Mouse (Mus musculus): Measurements from ENCODE around the gene Tspan31. TPM values are rescaled to one million over a fixed set of nuclear protein-coding genes. Genes with fewer than 3 reads are reported as not detected.

Gene Tspan31
- polyA plus RNA-seq, 1 experiment from 2014 or later = 113 TPM

Other genes starting within 250 kb of the Tspan31 start
- gene Atp23, start 168.9 kb downstream of the Tspan31 start, polyA plus RNA-seq (2015; fragmentation: Nextera tagmentation; extraction: Ambion mirVana) = 12.2 and 13.3 TPM in 2 replicates
- 16.5 and 18.6 TPM in 2 replicates for gene Ctdsp2, start 91.5 kb downstream of the Tspan31 start, polyA plus RNA-seq (2015; fragmentation: Nextera tagmentation; extraction: Ambion mirVana)
- 2.2 and 3.2 TPM in 2 replicates for gene Avil, start 69.6 kb downstream of the Tspan31 start, polyA plus RNA-seq (2015; fragmentation: Nextera tagmentation; extraction: Ambion mirVana)
- gene Tsfm, start 39.4 kb downstream of the Tspan31 start, polyA plus RNA-seq (2015; fragmentation: Nextera tagmentation; extraction: Ambion mirVana) = 57.3 and 62.7 TPM in 2 replicates
- gene Mettl1, start 28.9 kb downstream of the Tspan31 start, polyA plus RNA-seq (2015; fragmentation: Nextera tagmentation; extraction: Ambion mirVana) = 20.5 and 21.7 TPM in 2 replicates
- gene Eef1akmt3, start 28.8 kb downstream of the Tspan31 start, polyA plus RNA-seq (2015; fragmentation: Nextera tagmentation; extraction: Ambion mirVana) = 0.08 and 0.37 TPM in 2 replicates
- 0.06 and 0.18 TPM in 2 replicates for gene Cyp27b1, start 22.0 kb downstream of the Tspan31 start, polyA plus RNA-seq (2015; fragmentation: Nextera tagmentation; extraction: Ambion mirVana)
- gene March9, start 10.1 kb downstream of the Tspan31 start, polyA plus RNA-seq (2015; fragmentation: Nextera tagmentation; extraction: Ambion mirVana) = 8.4 and 8.9 TPM in 2 replicates
- 793 and 910 TPM in 2 replicates for gene Cdk4, start 6.7 kb downstream of the Tspan31 start, polyA plus RNA-seq (2015; fragmentation: Nextera tagmentation; extraction: Ambion mirVana)
- 6.3 and 6.6 TPM in 2 replicates for gene Agap2, start 5.0 kb upstream of the Tspan31 start, polyA plus RNA-seq (2015; fragmentation: Nextera tagmentation; extraction: Ambion mirVana)
- 130 and 135 TPM in 2 replicates for gene Os9, start 50.9 kb upstream of the Tspan31 start, polyA plus RNA-seq (2015; fragmentation: Nextera tagmentation; extraction: Ambion mirVana)
- gene B4galnt1, start 95.0 kb upstream of the Tspan31 start, polyA plus RNA-seq (2015; fragmentation: Nextera tagmentation; extraction: Ambion mirVana) = 62.2 and 62.3 TPM in 2 replicates
- 0.94 and 0.98 TPM in 2 replicates for gene Slc26a10, start 110.4 kb upstream of the Tspan31 start, polyA plus RNA-seq (2015; fragmentation: Nextera tagmentation; extraction: Ambion mirVana)
- gene Arhgef25, start 119.8 kb upstream of the Tspan31 start, polyA plus RNA-seq (2015; fragmentation: Nextera tagmentation; extraction: Ambion mirVana) = 20.6 and 21.9 TPM in 2 replicates
- gene Dtx3, start 125.5 kb upstream of the Tspan31 start, polyA plus RNA-seq (2015; fragmentation: Nextera tagmentation; extraction: Ambion mirVana) = 288 and 297 TPM in 2 replicates
- gene Pip4k2c, start 141.3 kb upstream of the Tspan31 start, polyA plus RNA-seq (2015; fragmentation: Nextera tagmentation; extraction: Ambion mirVana) = 17.9 and 18.7 TPM in 2 replicates
- gene Kif5a, start 193.1 kb upstream of the Tspan31 start, polyA plus RNA-seq (2015; fragmentation: Nextera tagmentation; extraction: Ambion mirVana) = 99.0 and 103 TPM in 2 replicates
- 355 and 362 TPM in 2 replicates for gene Dctn2, start 196.1 kb upstream of the Tspan31 start, polyA plus RNA-seq (2015; fragmentation: Nextera tagmentation; extraction: Ambion mirVana)
- gene Mbd6, start 218.8 kb upstream of the Tspan31 start, polyA plus RNA-seq (2015; fragmentation: Nextera tagmentation; extraction: Ambion mirVana) = 16.2 and 18.8 TPM in 2 replicates
- 121 and 123 TPM in 2 replicates for gene Mars, start 241.5 kb upstream of the Tspan31 start, polyA plus RNA-seq (2015; fragmentation: Nextera tagmentation; extraction: Ambion mirVana)

Data from midbrain, embryonic 15.5 days (tissue).